In the genomic region with DNA sequence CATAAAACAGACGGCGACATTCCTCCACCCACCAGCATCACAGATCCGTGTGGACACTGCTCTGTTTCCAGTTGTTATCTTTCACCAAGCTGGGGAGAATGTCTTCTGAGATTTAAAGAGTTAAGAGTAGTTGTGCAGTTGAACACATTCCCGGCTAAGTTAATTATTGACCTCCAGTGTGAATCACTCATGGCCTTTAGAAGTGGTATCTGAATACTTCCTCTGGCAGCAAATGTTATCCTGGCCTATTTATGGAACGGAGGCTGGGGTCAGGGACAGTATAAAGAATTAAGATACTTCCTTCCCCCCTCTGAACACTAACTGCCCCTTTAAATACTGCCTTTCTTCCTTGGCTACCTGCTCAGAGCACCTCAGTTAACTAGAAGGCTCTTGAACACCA, we compare ENCODE assay signal across 13 mouse cellular contexts.
DNase-seq lines count a peak whose midpoint lies in the region; ATAC-seq and TF ChIP-seq lines count a peak whose summit lies in the region.
"Had no signal": no experiment of that assay in that cellular context is flagged by ENCODE, and none has a peak within 500 bp of the region (broad histone marks: within the 10 kb centered on the region; RNA-seq: fewer than 3 reads in every experiment).

No protein-coding gene starts in this region.

- TF ChIP-seq CTCF in liver, postnatal 0 days (IDR thresholded peaks at IDR 0.05; ENCODE audit: low read depth): no peak

- H3K27me3 ChIP-seq in heart, embryonic 10.5 days (ENCODE audit: insufficient read depth, poor library complexity, severe bottlenecking): no peaks in the 10 kb centered on the region
- H3K27me3 ChIP-seq in liver, postnatal 0 days (ENCODE audit: insufficient read depth, low read length): no peaks in the 10 kb centered on the region
- H3K27me3 ChIP-seq in midbrain, embryonic 14.5 days (ENCODE audit: control insufficient read depth, insufficient read depth, low read length): no peaks in the 10 kb centered on the region
- H3K27me3 ChIP-seq: heart, embryonic 12.5 days; hindbrain, embryonic 15.5 days had no signal

- peak overlapping the region; percentile 62 for H3K27ac ChIP-seq in heart, embryonic 10.5 days
- H3K27ac ChIP-seq in liver, postnatal 0 days (ENCODE audit: low read depth): peak overlapping the region; percentile 56
- H3K27ac ChIP-seq in midbrain, embryonic 14.5 days (replicated peaks; ENCODE audit: low read depth, low read length): no peak overlapping the region
- H3K27ac ChIP-seq: hindbrain, embryonic 15.5 days had no signal

- intact Hi-C loops in heart, postnatal 14 days (cut with DNase I): no loop called here

- no peaks in the 10 kb centered on the region for H3K9me3 ChIP-seq in heart, embryonic 10.5 days
- no peaks in the 10 kb centered on the region for H3K9me3 ChIP-seq in liver, postnatal 0 days (ENCODE audit: low read length)
- no peaks in the 10 kb centered on the region for H3K9me3 ChIP-seq in midbrain, embryonic 14.5 days (ENCODE audit: control insufficient read depth, low read length)
- H3K9me3 ChIP-seq: heart, embryonic 12.5 days; hindbrain, embryonic 15.5 days; limb, embryonic 10.5 days had no signal

- WGBS in heart, embryonic 10.5 days: 35% methylated on average over 5 of the region's 5 CpGs
- 44% methylated on average over 5 of the region's 5 CpGs for WGBS in liver, postnatal 0 days (ENCODE audit: insufficient replicate concordance)
- 84% methylated on average over 5 of the region's 5 CpGs for WGBS in midbrain, embryonic 14.5 days

- no peak overlapping the region for H3K9ac ChIP-seq in liver, postnatal 0 days (replicated peaks)
- no peak overlapping the region for H3K9ac ChIP-seq in midbrain, embryonic 14.5 days (replicated peaks; ENCODE audit: low read length)
- H3K9ac ChIP-seq: heart, embryonic 12.5 days; hindbrain, embryonic 15.5 days had no signal

- peak; percentile 64; the same call in 1 of the 2 replicates for ATAC-seq in liver, postnatal 0 days
- ATAC-seq in midbrain, embryonic 14.5 days (ENCODE audit: low FRiP score, low TSS enrichment): no peak

- no peaks in the 10 kb centered on the region for H3K36me3 ChIP-seq in heart, embryonic 10.5 days
- no peaks in the 10 kb centered on the region for H3K36me3 ChIP-seq in liver, postnatal 0 days (replicated peaks; ENCODE audit: insufficient read depth, low read length)
- H3K36me3 ChIP-seq in midbrain, embryonic 14.5 days (ENCODE audit: control insufficient read depth, insufficient read depth, low read length): no peaks in the 10 kb centered on the region
- H3K36me3 ChIP-seq: heart, embryonic 12.5 days; hindbrain, embryonic 15.5 days; limb, embryonic 10.5 days had no signal

- no peak overlapping the region for H3K4me2 ChIP-seq in liver, postnatal 0 days (ENCODE audit: low read depth, low read length)
- no peak overlapping the region for H3K4me2 ChIP-seq in midbrain, embryonic 14.5 days (ENCODE audit: low read length)
- H3K4me2 ChIP-seq: heart, embryonic 12.5 days; hindbrain, embryonic 15.5 days had no signal

- TF ChIP-seq EP300 in liver, postnatal 0 days (IDR thresholded peaks at IDR 0.05; ENCODE audit: low read depth): no peak

- H3K4me3 ChIP-seq in heart, embryonic 10.5 days: no peak overlapping the region
- H3K4me3 ChIP-seq in liver, postnatal 0 days (ENCODE audit: low read depth, low read length): no peak overlapping the region
- no peak overlapping the region for H3K4me3 ChIP-seq in midbrain, embryonic 14.5 days (replicated peaks; ENCODE audit: low read depth, low read length)
- H3K4me3 ChIP-seq: erythroblast, embryonic 14.5 days; heart, embryonic 12.5 days; hindbrain, embryonic 15.5 days; limb, embryonic 10.5 days had no signal

- no peak for DNase-seq in heart, embryonic 10.5 days (ENCODE audit: low spot score)
- no peak for DNase-seq in heart, postnatal 14 days
- DNase-seq in MN1 (ENCODE audit: low spot score): peak; percentile 24
- DNase-seq in kidney, adult 8-10 months: peak; percentile 21 to 62
- no peak for DNase-seq in liver, postnatal 0 days
- DNase-seq in frontal cortex, postnatal 10 days (ENCODE audit: low spot score in 2 of 2): no peak
- DNase-seq in urinary bladder, postnatal 4 days (ENCODE audit: low spot score in 2 of 2): no peak
- no peak for DNase-seq in midbrain, embryonic 14.5 days
- DNase-seq: layer of hippocampus, adult 9-11 months had no signal

- peaks cover 32% of the 10 kb centered on the region for H3K4me1 ChIP-seq in heart, embryonic 10.5 days
- H3K4me1 ChIP-seq in liver, postnatal 0 days (ENCODE audit: insufficient read depth): peaks cover 16% of the 10 kb centered on the region
- H3K4me1 ChIP-seq in midbrain, embryonic 14.5 days (ENCODE audit: control insufficient read depth, insufficient read depth, low read length): 0 out of 2 replicates have a peak, but pooled peaks cover 2% of the 10 kb centered on the region

Comparison
In these comparisons a context has a peak if more than half of its experiments do, and no peak if none do; other contexts are left out.
1. DNase-seq: peak in MN1 (single experiment) and kidney, adult 8-10 months (2 of 2); none in heart, embryonic 10.5 days (single experiment), heart, postnatal 14 days (0 of 2), liver, postnatal 0 days (single experiment), frontal cortex, postnatal 10 days (0 of 2), urinary bladder, postnatal 4 days (0 of 2) and midbrain, embryonic 14.5 days (single experiment).